Mouse (Mus musculus): ENCODE results near the gene Creld2.

Creld2 gene

GRCm38 (mm10) chr15:88866934-88867356 lies 47.5 kb downstream of the Creld2 start:
- DNase-seq (ENCODE audit: low read depth in 1 of 2, low spot score in 2 of 2), result no peak

- no peak for DNase-seq (ENCODE audit: low read depth in 1 of 2, low spot score in 2 of 2)
Observed at GRCm38 (mm10) chr15:88867368-88868023, 48.0 kb downstream of the Creld2 start.

- no peak for DNase-seq (ENCODE audit: low read depth in 1 of 2, low spot score in 2 of 2)
Observed at GRCm38 (mm10) chr15:88868024-88868742, 48.7 kb downstream of the Creld2 start.

GRCm38 (mm10) chr15:88870418-88871185 lies 51.2 kb downstream of the Creld2 start:
- DNase-seq (ENCODE audit: low read depth in 1 of 2, low spot score in 2 of 2), result no peak

- no peak for DNase-seq (ENCODE audit: low read depth in 1 of 2, low spot score in 2 of 2)
Observed at GRCm38 (mm10) chr15:88874061-88874460, 54.6 kb downstream of the Creld2 start.

- DNase-seq (ENCODE audit: low read depth in 1 of 2, low spot score in 2 of 2), result no peak
Observed at GRCm38 (mm10) chr15:88874477-88874876, 55.0 kb downstream of the Creld2 start.

- DNase-seq (ENCODE audit: low read depth in 1 of 2, low spot score in 2 of 2), result no peak
Observed at GRCm38 (mm10) chr15:88875625-88876081, 56.2 kb downstream of the Creld2 start.

All from monocyte, adult 2 months (primary cell).